Mouse (Mus musculus) spleen, adult 2 months (tissue): Measurements from ENCODE around the gene Gm20388.

Source experiments
- CTCF ChIP-seq: fragments of 200-500 bp; IDR thresholded peaks from 2 replicates; pipeline ENCODE4 v1.5.1; 2011; ENCODE audit warnings: mild to moderate bottlenecking, inconsistent platforms; ENCODE audit not compliant: insufficient read depth, insufficient read length, insufficient replicate concordance; ENCODE audit errors: extremely low read depth
- POLR2A ChIP-seq: fragments of 200-500 bp; IDR thresholded peaks from 2 replicates; pipeline ENCODE4 v1.6.1; 2011; ENCODE audit warnings: low read depth, low read length, inconsistent platforms

DNA sequence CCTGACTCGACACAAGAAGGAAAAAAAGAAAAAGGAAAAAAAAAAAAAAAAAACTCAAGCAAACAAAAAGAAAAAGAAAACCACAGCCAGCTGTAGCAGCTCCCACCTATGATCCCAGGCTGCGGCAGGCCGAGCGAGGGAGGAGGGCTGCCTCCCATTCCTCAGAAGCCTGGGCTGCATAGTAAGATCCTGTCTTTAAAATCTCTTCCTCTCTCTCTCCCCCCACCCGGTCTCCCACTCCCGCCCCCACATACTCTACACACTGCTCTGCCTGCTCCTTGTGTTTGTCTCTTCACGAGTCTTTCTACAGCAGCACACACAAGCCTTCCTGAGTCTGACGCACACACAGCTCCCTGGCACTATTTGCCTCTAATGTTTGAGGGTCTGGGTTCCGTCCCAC is 3211.4 kb downstream of the Gm20388 start:
- TF ChIP-seq CTCF (no peak), POLR2A (no peak)
